Mouse (Mus musculus) brain, embryonic 14.5 days (tissue): Measurements from ENCODE around the gene Cend1.

ENCODE experiments used
- CTCF ChIP-seq: fragments of 200-500 bp; IDR thresholded peaks from 2 replicates; pipeline ENCODE4 v1.5.1; 2012; ENCODE audit warnings: inconsistent platforms, mild to moderate bottlenecking, moderate library complexity, borderline replicate concordance; ENCODE audit not compliant: insufficient read depth, insufficient read length; ENCODE audit errors: extremely low read depth
- POLR2A ChIP-seq: fragments of 200-500 bp; IDR thresholded peaks from 2 replicates; pipeline ENCODE4 v1.6.1; 2012; ENCODE audit warnings: mild to moderate bottlenecking, inconsistent platforms, borderline replicate concordance; ENCODE audit not compliant: poor library complexity, insufficient read depth, insufficient read length, severe bottlenecking; ENCODE audit errors: extremely low read depth

GRCm38 (mm10) chr7:141465388-141466044 lies 36.2 kb upstream of the Cend1 start:
- no peak for TF ChIP-seq POLR2A
- no peak for TF ChIP-seq CTCF
